Mouse (Mus musculus): ENCODE measurements around the gene Chadl. TPM values are rescaled to one million over a fixed set of nuclear protein-coding genes. Genes with fewer than 3 reads are reported as not detected.

Chadl gene
- polyA plus RNA-seq, 1 experiment = 0.03 TPM

- Histone ChIP-seq H3K4me1 (ENCODE audit: control insufficient read depth) (peaks cover 13% of the 10 kb centered on the region), H3K4me3 (replicated peaks) (peak overlapping the region; percentile 49), H3K27me3 (ENCODE audit: control insufficient read depth) (peaks cover 58% of the 10 kb centered on the region), H3K9me3 (ENCODE audit: control insufficient read depth, low read length) (peaks cover 4% of the 10 kb centered on the region; the same call in 1 of the 2 replicates), H3K36me3 (ENCODE audit: control insufficient read depth) (peaks cover 4% of the 10 kb centered on the region)
- no peak for TF ChIP-seq TAL1 (IDR thresholded peaks at IDR 0.05; ENCODE audit: low read length)
- TF ChIP-seq GATA1 (IDR thresholded peaks at IDR 0.05; ENCODE audit: low read length) = no peak
Measured at GRCm38 (mm10) chr15:81693366-81693966, 3.6 kb downstream of the Chadl start.

- H3K9me3 ChIP-seq (ENCODE audit: control insufficient read depth, low read length) = no peaks in the 10 kb centered on the region
- no peak overlapping the region for H3K4me3 ChIP-seq (replicated peaks)
- H3K36me3 ChIP-seq (ENCODE audit: control insufficient read depth) = peaks cover 90% of the 10 kb centered on the region
- H3K4me1 ChIP-seq (ENCODE audit: control insufficient read depth) = no peaks in the 10 kb centered on the region
- TF ChIP-seq GATA1 (IDR thresholded peaks at IDR 0.05; ENCODE audit: low read length) (no peak), TAL1 (IDR thresholded peaks at IDR 0.05; ENCODE audit: low read length) (no peak)
- H3K27me3 ChIP-seq (ENCODE audit: control insufficient read depth) = no peaks in the 10 kb centered on the region
Measured at GRCm38 (mm10) chr15:81680301-81680805, 16.7 kb downstream of the Chadl start.

GRCm38 (mm10) chr15:81676637-81677036 lies 20.4 kb downstream of the Chadl start:
- Histone ChIP-seq H3K27me3 (ENCODE audit: control insufficient read depth) (no peaks in the 10 kb centered on the region), H3K36me3 (ENCODE audit: control insufficient read depth) (peaks cover 75% of the 10 kb centered on the region)

GRCm38 (mm10) chr15:81670231-81670640 lies 26.9 kb downstream of the Chadl start:
- peaks cover 5% of the 10 kb centered on the region for H3K4me1 ChIP-seq (ENCODE audit: control insufficient read depth)
- H3K9me3 ChIP-seq (ENCODE audit: control insufficient read depth, low read length) = no peaks in the 10 kb centered on the region
- peaks cover 68% of the 10 kb centered on the region for H3K36me3 ChIP-seq (ENCODE audit: control insufficient read depth)
- no peaks in the 10 kb centered on the region for H3K27me3 ChIP-seq (ENCODE audit: control insufficient read depth)
- no peak for TF ChIP-seq GATA1 (IDR thresholded peaks at IDR 0.05; ENCODE audit: low read length)
- TF ChIP-seq TAL1 (IDR thresholded peaks at IDR 0.05; ENCODE audit: low read length) = no peak
- H3K4me3 ChIP-seq (replicated peaks) = no peak overlapping the region

More at GRCm38 (mm10) chr15:81676637-81677036, 20.4 kb downstream of the Chadl start:
- Histone ChIP-seq H3K4me1 (ENCODE audit: control insufficient read depth) (no peaks in the 10 kb centered on the region), H3K4me3 (replicated peaks) (no peak overlapping the region), H3K9me3 (ENCODE audit: control insufficient read depth, low read length) (no peaks in the 10 kb centered on the region)
- TF ChIP-seq GATA1 (IDR thresholded peaks at IDR 0.05; ENCODE audit: low read length) = no peak
- no peak for TF ChIP-seq TAL1 (IDR thresholded peaks at IDR 0.05; ENCODE audit: low read length)

GRCm38 (mm10) chr15:81666957-81667356 lies 30.1 kb downstream of the Chadl start:
- Histone ChIP-seq H3K36me3 (ENCODE audit: control insufficient read depth) (peaks cover 46% of the 10 kb centered on the region), H3K4me3 (replicated peaks) (no peak overlapping the region), H3K27me3 (ENCODE audit: control insufficient read depth) (no peaks in the 10 kb centered on the region), H3K4me1 (ENCODE audit: control insufficient read depth) (peaks cover 22% of the 10 kb centered on the region), H3K9me3 (ENCODE audit: control insufficient read depth, low read length) (no peaks in the 10 kb centered on the region)
- TF ChIP-seq TAL1 (IDR thresholded peaks at IDR 0.05; ENCODE audit: low read length) (no peak), GATA1 (IDR thresholded peaks at IDR 0.05; ENCODE audit: low read length) (no peak)

- Histone ChIP-seq H3K27me3 (ENCODE audit: control insufficient read depth) (no peaks in the 10 kb centered on the region), H3K4me3 (replicated peaks) (peak within 1 kb of the TSS; percentile 80), H3K4me1 (ENCODE audit: control insufficient read depth) (peaks cover 22% of the 10 kb centered on the region), H3K36me3 (ENCODE audit: control insufficient read depth) (peaks cover 22% of the 10 kb centered on the region), H3K9me3 (ENCODE audit: control insufficient read depth, low read length) (no peaks in the 10 kb centered on the region)
- TF ChIP-seq TAL1 (IDR thresholded peaks at IDR 0.05; ENCODE audit: low read length) (no peak), GATA1 (IDR thresholded peaks at IDR 0.05; ENCODE audit: low read length) (no peak)
Measured at GRCm38 (mm10) chr15:81663697-81664561, 33.2 kb downstream of the Chadl start, which contains the start of gene L3mbtl2. TSS of gene L3mbtl2 (plus strand) at chr15:81663889.

- Histone ChIP-seq H3K4me3 (replicated peaks) (peak overlapping the region; percentile 80), H3K36me3 (ENCODE audit: control insufficient read depth) (peaks cover 16% of the 10 kb centered on the region)
- TF ChIP-seq TAL1 (IDR thresholded peaks at IDR 0.05; ENCODE audit: low read length) (no peak), GATA1 (IDR thresholded peaks at IDR 0.05; ENCODE audit: low read length) (no peak)
Measured at GRCm38 (mm10) chr15:81663281-81663680, 33.8 kb downstream of the Chadl start.

GRCm38 (mm10) chr15:81661701-81662100 lies 35.4 kb downstream of the Chadl start:
- Histone ChIP-seq H3K4me1 (ENCODE audit: control insufficient read depth) (peaks cover 22% of the 10 kb centered on the region), H3K27me3 (ENCODE audit: control insufficient read depth) (no peaks in the 10 kb centered on the region), H3K36me3 (ENCODE audit: control insufficient read depth) (peaks cover under 1% of the 10 kb centered on the region), H3K4me3 (replicated peaks) (no peak overlapping the region), H3K9me3 (ENCODE audit: control insufficient read depth, low read length) (no peaks in the 10 kb centered on the region)
- no peak for TF ChIP-seq GATA1 (IDR thresholded peaks at IDR 0.05; ENCODE audit: low read length)
- TF ChIP-seq TAL1 (IDR thresholded peaks at IDR 0.05; ENCODE audit: low read length) = no peak

More at GRCm38 (mm10) chr15:81663281-81663680, 33.8 kb downstream of the Chadl start:
- H3K9me3 ChIP-seq (ENCODE audit: control insufficient read depth, low read length) = no peaks in the 10 kb centered on the region
- H3K4me1 ChIP-seq (ENCODE audit: control insufficient read depth) = peaks cover 22% of the 10 kb centered on the region
- H3K27me3 ChIP-seq (ENCODE audit: control insufficient read depth) = no peaks in the 10 kb centered on the region

GRCm38 (mm10) chr15:81650636-81651035 lies 46.5 kb downstream of the Chadl start:
- no peaks in the 10 kb centered on the region for H3K4me1 ChIP-seq (ENCODE audit: control insufficient read depth)
- peaks cover under 1% of the 10 kb centered on the region; the same call in 1 of the 2 replicates for H3K27me3 ChIP-seq (ENCODE audit: control insufficient read depth)
- H3K9me3 ChIP-seq (ENCODE audit: control insufficient read depth, low read length) = no peaks in the 10 kb centered on the region
- H3K36me3 ChIP-seq (ENCODE audit: control insufficient read depth) = peaks cover 67% of the 10 kb centered on the region
- no peak overlapping the region for H3K4me3 ChIP-seq (replicated peaks)
- TF ChIP-seq GATA1 (IDR thresholded peaks at IDR 0.05; ENCODE audit: low read length) (no peak), TAL1 (IDR thresholded peaks at IDR 0.05; ENCODE audit: low read length) (no peak)

Measured in erythroblast, embryonic 14.5 days (primary cell).